Mouse (Mus musculus): ENCODE measurements around the gene Pik3c2a. TPM values are rescaled to one million over a fixed set of nuclear protein-coding genes. Genes with fewer than 3 reads are reported as not detected.
A peak's percentile ranks its signal among the peaks of the same experiment; 100 is the strongest.
"Not testable (repeated sequence)": the region's sequence is repeated elsewhere in the genome, so short reads cannot be mapped to it uniquely, and the experiment has no call there.

Pik3c2a gene
- total and polyA plus RNA-seq, 3 experiments = 2.6 to 3.9 TPM; not detected in 1

DNA sequence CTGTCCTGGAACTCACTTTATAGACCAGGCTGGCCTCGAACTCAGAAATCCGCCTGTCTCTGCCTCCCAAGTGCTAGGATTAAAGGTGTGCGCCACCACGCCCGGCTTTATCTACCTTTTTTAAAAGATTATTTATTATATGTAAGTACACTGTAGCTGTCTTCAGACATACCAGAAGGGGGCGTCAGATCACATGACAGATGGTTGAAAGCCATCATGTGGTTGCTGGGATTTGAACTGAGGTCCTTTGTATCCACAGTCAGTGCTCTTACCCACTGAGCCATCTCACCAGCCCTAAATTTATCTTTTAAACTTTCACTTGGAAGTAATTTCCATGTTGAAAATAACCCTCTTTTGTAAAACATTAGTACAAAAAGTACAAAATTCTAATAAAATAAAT is 64.1 kb downstream of the Pik3c2a start:
- not testable (repeated sequence) for H3K27ac ChIP-seq (ENCODE audit: control insufficient read depth, low read depth, low read length); H3K4me3 ChIP-seq (ENCODE audit: control insufficient read depth in 1 of 2, insufficient read depth in 1 of 2, low read depth in 2 of 2, low read length in 2 of 2); H3K4me1 ChIP-seq (ENCODE audit: control insufficient read depth in 1 of 2, insufficient read depth in 2 of 2, low read length in 2 of 2); H3K9ac ChIP-seq (ENCODE audit: control insufficient read depth, low read depth, low read length, poor library complexity, severe bottlenecking); H3K27me3 ChIP-seq (ENCODE audit: control insufficient read depth in 1 of 2, insufficient read depth in 2 of 2, low read length in 2 of 2); H3K36me3 ChIP-seq (ENCODE audit: control insufficient read depth in 1 of 2, insufficient read depth in 2 of 2, low read length in 2 of 2); H3K9me3 ChIP-seq (replicated peaks; ENCODE audit: insufficient read depth, low read length); H3K79me2 ChIP-seq (ENCODE audit: control insufficient read depth, insufficient read depth, low read length, poor library complexity)
- 0 out of 2 replicates have a peak, but pooled peaks have one; percentile 31 for TF ChIP-seq TBP (IDR thresholded peaks at IDR 0.05; ENCODE audit: low read depth, low read length)
- peak; percentile 17 for DNase-seq (ENCODE audit: low read depth, low spot score)

DNA sequence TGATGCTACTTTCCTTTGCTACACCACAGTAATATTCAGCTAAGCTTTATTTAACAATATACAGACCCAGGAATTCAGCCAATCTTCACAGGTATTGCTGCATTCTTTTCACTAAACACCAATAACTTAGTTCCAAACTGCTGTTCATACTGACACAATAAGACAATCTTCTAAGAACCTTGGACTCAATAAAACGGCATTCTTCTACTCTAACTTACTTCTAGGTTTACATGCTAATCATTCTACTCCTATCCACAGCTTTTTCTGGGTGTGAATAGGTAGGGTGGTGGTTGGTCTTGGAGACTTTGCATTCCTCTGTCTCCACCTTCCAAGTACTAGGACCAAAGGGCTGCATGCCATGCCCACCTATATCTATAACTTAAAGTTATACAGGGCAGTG is 69.0 kb downstream of the Pik3c2a start:
- H3K27ac ChIP-seq (ENCODE audit: control insufficient read depth, low read depth, low read length) = no peak overlapping the region
- H3K79me2 ChIP-seq (ENCODE audit: control insufficient read depth, insufficient read depth, low read length, poor library complexity) = no peaks in the 10 kb centered on the region
- H3K4me3 ChIP-seq (ENCODE audit: control insufficient read depth in 1 of 2, insufficient read depth in 1 of 2, low read depth in 2 of 2, low read length in 2 of 2) = no peak overlapping the region
- H3K27me3 ChIP-seq (ENCODE audit: control insufficient read depth in 1 of 2, insufficient read depth in 2 of 2, low read length in 2 of 2) = no peaks in the 10 kb centered on the region; a peak in 2 of 4 replicates
- no peaks in the 10 kb centered on the region for H3K36me3 ChIP-seq (ENCODE audit: control insufficient read depth in 1 of 2, insufficient read depth in 2 of 2, low read length in 2 of 2)
- TF ChIP-seq ELF1 (IDR thresholded peaks at IDR 0.05; ENCODE audit: low read depth, low read length) = no peak
- TF ChIP-seq ZMIZ1 (IDR thresholded peaks at IDR 0.05; ENCODE audit: low read depth, low read length) = no peak
- TF ChIP-seq NELFE (IDR thresholded peaks at IDR 0.05; ENCODE audit: low read depth, low read length) = no peak
- no peak for TF ChIP-seq MXI1 (IDR thresholded peaks at IDR 0.05; ENCODE audit: low read depth, low read length)
- TF ChIP-seq JUND (IDR thresholded peaks at IDR 0.05; ENCODE audit: low read depth, low read length) = no peak
- no peak overlapping the region for H3K9ac ChIP-seq (ENCODE audit: control insufficient read depth, low read depth, low read length, poor library complexity, severe bottlenecking)
- no peak for DNase-seq (ENCODE audit: low read depth, low spot score)
- H3K9me3 ChIP-seq (replicated peaks; ENCODE audit: insufficient read depth, low read length) = no peaks in the 10 kb centered on the region
- no peaks in the 10 kb centered on the region for H3K4me1 ChIP-seq (ENCODE audit: control insufficient read depth in 1 of 2, insufficient read depth in 2 of 2, low read length in 2 of 2)

DNA sequence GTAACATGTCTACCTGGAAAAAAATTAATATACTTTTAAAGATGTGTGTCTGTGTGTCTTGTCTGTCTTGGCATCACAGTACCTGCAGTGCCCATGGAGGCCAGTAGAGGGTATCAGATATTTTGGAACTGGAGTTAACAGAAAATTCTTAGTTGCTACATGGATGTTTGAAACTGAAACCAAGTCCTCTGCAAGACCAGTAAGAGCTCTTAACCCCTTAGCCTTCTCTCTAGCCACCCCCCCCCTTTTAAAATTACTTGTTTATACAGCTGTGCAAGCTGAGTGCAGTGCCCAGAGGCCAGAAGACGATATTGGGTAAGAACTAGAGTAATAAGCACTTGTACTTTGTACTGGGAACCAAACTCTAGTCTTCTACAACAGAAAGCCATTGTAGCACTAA is 107.0 kb downstream of the Pik3c2a start:
- H3K4me3 ChIP-seq (ENCODE audit: control insufficient read depth in 1 of 2, insufficient read depth in 1 of 2, low read depth in 2 of 2, low read length in 2 of 2) = peak overlapping the region; percentile 9 to 49; a peak in 3 of 4 replicates
- no peak overlapping the region for H3K27ac ChIP-seq (ENCODE audit: control insufficient read depth, low read depth, low read length)
- TF ChIP-seq GABPA (IDR thresholded peaks at IDR 0.05; ENCODE audit: low read depth, low read length) (no peak), ZC3H11A (IDR thresholded peaks at IDR 0.05; ENCODE audit: low read depth, low read length) (no peak), RAD21 (IDR thresholded peaks at IDR 0.05; ENCODE audit: low read depth, low read length) (peak; percentile 39), NRF1 (IDR thresholded peaks at IDR 0.05; ENCODE audit: insufficient read depth, low read depth, low read length, poor library complexity, severe bottlenecking) (no peak), CHD2 (IDR thresholded peaks at IDR 0.05; ENCODE audit: low read length) (no peak), GATA1 (IDR thresholded peaks at IDR 0.05; ENCODE audit: low read depth, low read length) (no peak), UBTF (IDR thresholded peaks at IDR 0.05; ENCODE audit: borderline replicate concordance, insufficient read depth, low read depth, low read length) (no peak), ZNF384 (IDR thresholded peaks at IDR 0.05; ENCODE audit: low read depth, low read length) (peak; percentile 26; the same call in 1 of the 2 replicates), USF1 (IDR thresholded peaks at IDR 0.05; ENCODE audit: low read depth, low read length) (no peak), TCF12 (IDR thresholded peaks at IDR 0.05; ENCODE audit: low read depth, low read length) (no peak), SIN3A (IDR thresholded peaks at IDR 0.05; ENCODE audit: low read length) (peak; percentile 26; the same call in 1 of the 2 replicates), ELF1 (IDR thresholded peaks at IDR 0.05; ENCODE audit: low read depth, low read length) (no peak), EP300 (IDR thresholded peaks at IDR 0.05; ENCODE audit: low read depth in 1 of 2, low read length in 2 of 2) (no peak), NELFE (IDR thresholded peaks at IDR 0.05; ENCODE audit: low read depth, low read length) (no peak), MEF2A (IDR thresholded peaks at IDR 0.05; ENCODE audit: extremely low read depth, insufficient replicate concordance, low read depth, low read length, poor library complexity, severe bottlenecking) (no peak), CTCF (IDR thresholded peaks at IDR 0.05 in 2 of 3, conservative IDR thresholded peaks at IDR 0.05 in 1 of 3; ENCODE audit: control insufficient read depth in 1 of 3, insufficient read depth in 1 of 3, low read depth in 2 of 3, low read length in 3 of 3, poor library complexity in 1 of 3, severe bottlenecking in 1 of 3) (peak; percentile 32 to 65 (median 61)), POLR2A (IDR thresholded peaks at IDR 0.05; ENCODE audit: control insufficient read depth in 1 of 2, insufficient read depth in 1 of 2, low read depth in 1 of 2, low read length in 2 of 2, poor library complexity in 1 of 2) (no peak), MXI1 (IDR thresholded peaks at IDR 0.05; ENCODE audit: low read depth, low read length) (no peak), JUND (IDR thresholded peaks at IDR 0.05; ENCODE audit: low read depth, low read length) (no peak), POLR2AphosphoS2 (IDR thresholded peaks at IDR 0.05; ENCODE audit: low read length) (no peak), MAX (IDR thresholded peaks at IDR 0.05; ENCODE audit: low read length) (no peak), SMC3 (IDR thresholded peaks at IDR 0.05; ENCODE audit: low read depth, low read length) (peak; percentile 47), HCFC1 (IDR thresholded peaks at IDR 0.05; ENCODE audit: low read depth, low read length) (no peak), BHLHE40 (IDR thresholded peaks at IDR 0.05; ENCODE audit: borderline replicate concordance, low read depth, low read length) (no peak)
- no peaks in the 10 kb centered on the region for H3K9me3 ChIP-seq (replicated peaks; ENCODE audit: insufficient read depth, low read length)
- H3K27me3 ChIP-seq (ENCODE audit: control insufficient read depth in 1 of 2, insufficient read depth in 2 of 2, low read length in 2 of 2) = no peaks in the 10 kb centered on the region
- H3K79me2 ChIP-seq (ENCODE audit: control insufficient read depth, insufficient read depth, low read length, poor library complexity) = peaks cover 33% of the 10 kb centered on the region
- DNase-seq (ENCODE audit: low read depth, low spot score) = peak; percentile 86
- peaks cover 4% of the 10 kb centered on the region in 2 experiments; a peak in 3 of 4 replicates for H3K4me1 ChIP-seq (ENCODE audit: control insufficient read depth in 1 of 2, insufficient read depth in 2 of 2, low read length in 2 of 2)
- peak overlapping the region; percentile 7 for H3K9ac ChIP-seq (ENCODE audit: control insufficient read depth, low read depth, low read length, poor library complexity, severe bottlenecking)
- peaks cover 25 to 29% of the 10 kb centered on the region in 2 experiments for H3K36me3 ChIP-seq (ENCODE audit: control insufficient read depth in 1 of 2, insufficient read depth in 2 of 2, low read length in 2 of 2)
